Mouse (Mus musculus): ENCODE data around the gene Dmap1. TPM values are rescaled to one million over a fixed set of nuclear protein-coding genes. Genes with fewer than 3 reads are reported as not detected.

The Dmap1 gene
- total RNA-seq, 2 experiments from 2014 or later: 35.0 to 36.8 TPM

GRCm38 (mm10) chr4:117655500-117655863, 26.6 kb downstream of the Dmap1 start:
- no peak for DNase-seq

GRCm38 (mm10) chr4:117654703-117655499, 27.2 kb downstream of the Dmap1 start:
- no peak for DNase-seq

GRCm38 (mm10) chr4:117654016-117654702, 27.9 kb downstream of the Dmap1 start:
- no peak for DNase-seq

GRCm38 (mm10) chr4:117652727-117653126, 29.3 kb downstream of the Dmap1 start:
- DNase-seq: no peak

GRCm38 (mm10) chr4:117651626-117652101, 30.4 kb downstream of the Dmap1 start:
- peak; percentile 63 to 72 for DNase-seq

DNA sequence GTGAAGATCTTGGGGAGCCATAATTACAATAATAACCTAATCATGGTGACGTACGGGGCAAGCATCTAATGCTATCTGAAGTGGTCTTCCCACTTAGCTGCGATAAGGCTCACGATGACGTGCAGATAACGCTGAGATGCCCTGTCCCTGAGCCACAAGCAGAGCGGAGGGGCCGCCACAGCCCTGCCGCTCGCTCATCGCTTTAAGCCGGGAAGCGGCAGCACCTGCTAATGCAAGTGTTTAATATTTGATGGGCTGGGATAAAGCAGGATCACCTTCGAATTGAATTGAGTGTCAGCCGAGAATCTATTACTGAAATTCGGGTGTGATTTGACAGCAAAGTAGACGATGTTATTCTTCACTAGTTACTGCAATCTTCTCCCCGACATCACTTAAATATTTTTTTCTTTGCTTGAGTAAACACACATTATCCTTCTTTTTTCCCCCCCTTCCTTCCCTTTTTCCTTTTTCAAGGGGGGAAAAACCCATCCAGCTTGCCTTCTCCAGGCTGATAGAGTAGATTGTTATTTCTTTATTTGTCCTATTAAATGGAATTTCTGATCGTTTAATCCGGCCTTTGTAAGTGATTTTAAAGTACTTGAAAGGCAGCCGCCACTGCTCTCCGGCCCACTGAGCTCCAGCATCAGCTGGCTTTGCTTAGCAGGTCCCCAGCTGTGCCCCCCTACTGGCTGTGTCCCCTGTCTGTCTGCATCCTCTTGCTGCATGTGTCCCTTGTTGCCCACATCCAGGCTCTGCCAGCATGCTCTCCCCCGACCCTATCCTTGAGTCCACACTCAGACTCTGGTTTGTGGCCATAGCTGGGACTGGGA, 34.9 kb downstream of the Dmap1 start:
- no peak for DNase-seq

GRCm38 (mm10) chr4:117646496-117646895, 35.6 kb downstream of the Dmap1 start:
- DNase-seq: no peak

GRCm38 (mm10) chr4:117645859-117646258, 36.2 kb downstream of the Dmap1 start:
- DNase-seq: no peak

DNA sequence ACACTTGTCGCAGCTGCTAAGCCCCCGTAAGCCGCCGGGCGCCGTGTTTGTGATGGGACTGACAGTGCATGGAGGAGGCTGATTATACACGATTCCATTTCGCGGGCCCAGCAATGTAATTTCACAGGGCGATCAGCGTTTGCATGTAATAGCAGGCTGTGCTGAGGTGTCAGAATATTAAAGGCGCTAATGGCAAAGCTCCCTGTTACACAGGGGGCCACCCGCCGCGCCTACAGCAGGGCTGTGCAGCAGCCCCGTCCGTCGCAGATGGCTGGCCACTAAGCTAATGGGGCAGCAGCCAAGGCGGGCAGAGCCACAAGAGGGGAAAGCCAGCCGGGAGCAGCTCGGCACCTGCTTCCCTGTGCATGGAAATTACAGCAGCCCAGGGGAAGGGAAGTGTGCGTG, 37.0 kb downstream of the Dmap1 start:
- peak; percentile 38 to 46 for DNase-seq

GRCm38 (mm10) chr4:117641804-117642203, 40.3 kb downstream of the Dmap1 start:
- no peak for DNase-seq

DNA sequence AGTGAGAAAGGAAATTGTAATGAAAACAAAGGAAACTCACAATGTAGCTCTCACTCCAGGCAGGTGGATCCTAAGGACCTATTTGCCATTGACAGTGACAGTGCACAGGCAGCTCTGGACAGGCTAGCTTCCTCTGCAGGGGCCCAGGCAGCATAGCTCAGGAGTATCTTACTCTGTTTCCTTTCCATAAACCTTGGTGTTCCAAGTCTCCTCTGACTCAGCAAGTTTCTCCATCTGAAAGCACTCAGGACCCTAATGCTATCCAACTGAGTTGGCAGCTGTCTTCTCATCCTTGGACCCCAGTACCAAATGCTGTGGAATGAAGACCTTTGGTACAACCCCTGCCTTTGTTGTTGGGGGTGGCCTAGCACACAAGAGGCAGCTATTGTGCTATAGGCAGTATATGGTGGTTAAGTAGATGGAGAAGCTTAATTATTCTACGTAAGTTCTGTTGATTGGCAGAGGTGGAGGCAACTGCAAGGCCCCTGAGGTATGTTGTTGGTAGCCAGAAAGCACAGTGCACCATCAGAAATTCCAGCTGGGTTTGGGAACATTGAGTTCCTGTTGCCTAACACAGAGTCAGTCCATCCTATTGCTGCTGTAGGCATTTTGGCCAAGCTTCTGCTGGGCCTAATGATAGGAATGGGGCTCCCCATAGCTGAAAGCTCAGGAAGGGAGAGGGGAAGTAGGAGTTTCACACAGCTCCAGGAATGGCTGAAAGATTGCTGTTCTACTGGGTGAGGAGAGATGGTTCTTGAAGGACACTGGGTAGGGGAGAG, 41.0 kb downstream of the Dmap1 start:
- no peak for DNase-seq

DNA sequence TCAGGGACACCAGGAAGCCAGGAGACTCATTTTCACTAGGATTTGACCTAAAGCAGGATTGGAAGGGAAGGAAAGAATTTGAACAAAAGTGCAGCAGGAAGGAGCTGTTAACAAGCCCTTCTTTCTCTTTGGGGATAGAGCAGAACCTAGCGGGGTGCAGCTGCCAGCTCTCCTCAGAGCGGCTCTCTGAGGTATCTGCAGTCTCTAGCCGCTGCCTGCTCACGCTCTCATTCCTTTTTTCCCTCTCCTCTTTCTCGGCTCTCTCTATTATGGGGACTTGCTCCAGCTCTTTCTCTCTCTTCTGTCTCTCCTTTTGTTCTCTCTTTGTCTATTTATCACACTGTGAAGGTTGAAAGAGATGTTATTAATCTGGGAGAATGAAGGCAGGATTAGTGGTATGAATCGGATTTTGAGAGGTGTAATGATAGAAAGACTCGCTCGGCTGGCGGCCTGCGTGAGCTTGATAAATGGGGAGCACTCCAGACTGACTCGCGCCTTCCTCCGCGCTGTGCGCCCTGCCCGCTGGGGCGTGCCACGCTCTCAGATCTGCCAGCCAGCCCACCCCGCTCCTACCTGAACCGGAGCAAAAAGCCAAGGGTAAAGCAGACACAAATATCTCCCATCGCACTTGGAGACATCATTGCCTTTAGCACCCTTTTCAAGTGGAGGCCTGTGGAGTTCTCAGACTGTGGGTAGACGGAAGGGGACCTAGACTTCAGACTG, 45.0 kb downstream of the Dmap1 start:
- no peak for DNase-seq

GRCm38 (mm10) chr4:117636152-117636551, 45.9 kb downstream of the Dmap1 start:
- DNase-seq: no peak

GRCm38 (mm10) chr4:117634642-117635041, 47.4 kb downstream of the Dmap1 start:
- DNase-seq: no peak

GRCm38 (mm10) chr4:117633527-117633926, 48.5 kb downstream of the Dmap1 start:
- DNase-seq: no peak

- no peak for DNase-seq
These were observed 51.9 kb downstream of the Dmap1 start for GRCm38 (mm10) chr4:117630053-117630670.

- no peak for DNase-seq
These were observed 53.6 kb downstream of the Dmap1 start for GRCm38 (mm10) chr4:117628464-117628863.
